Mouse (Mus musculus): Measurements from ENCODE around the gene Gpnmb. TPM values are rescaled to one million over a fixed set of nuclear protein-coding genes. Genes with fewer than 3 reads are reported as not detected.

The Gpnmb gene
- polyA plus RNA-seq, 1 experiment from 2014 or later: 1.2 TPM

GRCm38 (mm10) chr6:49052191-49052590 is 15.8 kb downstream of the Gpnmb start:
- no peak overlapping the region for H3K9ac ChIP-seq (ENCODE audit: low read depth, low read length)
- no peak overlapping the region for H3K4me2 ChIP-seq (replicated peaks; ENCODE audit: low read depth)
- no peak overlapping the region for H3K27ac ChIP-seq (ENCODE audit: low read depth, low read length)
- ATAC-seq: no peak
- H3K4me1 ChIP-seq (replicated peaks; ENCODE audit: control insufficient read depth, insufficient read depth, low read length): no peaks in the 10 kb centered on the region
- no peaks in the 10 kb centered on the region for H3K27me3 ChIP-seq (replicated peaks; ENCODE audit: control insufficient read depth, insufficient read depth, low read length)
- no peaks in the 10 kb centered on the region for H3K36me3 ChIP-seq (ENCODE audit: control insufficient read depth, insufficient read depth)
- TF ChIP-seq CTCF (IDR thresholded peaks at IDR 0.05; ENCODE audit: low read depth): no peak
- 66% methylated on average over 5 of the region's 5 CpGs for WGBS
- H3K4me3 ChIP-seq (ENCODE audit: low read depth, low read length): no peak overlapping the region
- H3K9me3 ChIP-seq (ENCODE audit: control insufficient read depth): no peaks in the 10 kb centered on the region

GRCm38 (mm10) chr6:49055256-49055733 is 18.9 kb downstream of the Gpnmb start:
- no peak for ATAC-seq
- Histone ChIP-seq H3K27me3 (replicated peaks; ENCODE audit: control insufficient read depth, insufficient read depth, low read length) (no peaks in the 10 kb centered on the region), H3K36me3 (ENCODE audit: control insufficient read depth, insufficient read depth) (no peaks in the 10 kb centered on the region), H3K27ac (ENCODE audit: low read depth, low read length) (no peak overlapping the region), H3K4me1 (replicated peaks; ENCODE audit: control insufficient read depth, insufficient read depth, low read length) (no peaks in the 10 kb centered on the region), H3K9ac (ENCODE audit: low read depth, low read length) (no peak overlapping the region), H3K4me2 (replicated peaks; ENCODE audit: low read depth) (no peak overlapping the region), H3K9me3 (ENCODE audit: control insufficient read depth) (no peaks in the 10 kb centered on the region), H3K4me3 (ENCODE audit: low read depth, low read length) (no peak overlapping the region)
- WGBS: 49% methylated on average over 7 of the region's 7 CpGs
- no peak for TF ChIP-seq CTCF (IDR thresholded peaks at IDR 0.05; ENCODE audit: low read depth)

GRCm38 (mm10) chr6:49056009-49056408 is 19.7 kb downstream of the Gpnmb start:
- Histone ChIP-seq H3K27me3 (replicated peaks; ENCODE audit: control insufficient read depth, insufficient read depth, low read length) (no peaks in the 10 kb centered on the region), H3K4me3 (ENCODE audit: low read depth, low read length) (no peak overlapping the region), H3K36me3 (ENCODE audit: control insufficient read depth, insufficient read depth) (no peaks in the 10 kb centered on the region), H3K9ac (ENCODE audit: low read depth, low read length) (no peak overlapping the region), H3K9me3 (ENCODE audit: control insufficient read depth) (no peaks in the 10 kb centered on the region), H3K4me1 (replicated peaks; ENCODE audit: control insufficient read depth, insufficient read depth, low read length) (no peaks in the 10 kb centered on the region), H3K4me2 (replicated peaks; ENCODE audit: low read depth) (no peak overlapping the region), H3K27ac (ENCODE audit: low read depth, low read length) (no peak overlapping the region)
- WGBS: 88% methylated on average over 9 of the region's 9 CpGs
- no peak for TF ChIP-seq CTCF (IDR thresholded peaks at IDR 0.05; ENCODE audit: low read depth)
- ATAC-seq: no peak

DNA sequence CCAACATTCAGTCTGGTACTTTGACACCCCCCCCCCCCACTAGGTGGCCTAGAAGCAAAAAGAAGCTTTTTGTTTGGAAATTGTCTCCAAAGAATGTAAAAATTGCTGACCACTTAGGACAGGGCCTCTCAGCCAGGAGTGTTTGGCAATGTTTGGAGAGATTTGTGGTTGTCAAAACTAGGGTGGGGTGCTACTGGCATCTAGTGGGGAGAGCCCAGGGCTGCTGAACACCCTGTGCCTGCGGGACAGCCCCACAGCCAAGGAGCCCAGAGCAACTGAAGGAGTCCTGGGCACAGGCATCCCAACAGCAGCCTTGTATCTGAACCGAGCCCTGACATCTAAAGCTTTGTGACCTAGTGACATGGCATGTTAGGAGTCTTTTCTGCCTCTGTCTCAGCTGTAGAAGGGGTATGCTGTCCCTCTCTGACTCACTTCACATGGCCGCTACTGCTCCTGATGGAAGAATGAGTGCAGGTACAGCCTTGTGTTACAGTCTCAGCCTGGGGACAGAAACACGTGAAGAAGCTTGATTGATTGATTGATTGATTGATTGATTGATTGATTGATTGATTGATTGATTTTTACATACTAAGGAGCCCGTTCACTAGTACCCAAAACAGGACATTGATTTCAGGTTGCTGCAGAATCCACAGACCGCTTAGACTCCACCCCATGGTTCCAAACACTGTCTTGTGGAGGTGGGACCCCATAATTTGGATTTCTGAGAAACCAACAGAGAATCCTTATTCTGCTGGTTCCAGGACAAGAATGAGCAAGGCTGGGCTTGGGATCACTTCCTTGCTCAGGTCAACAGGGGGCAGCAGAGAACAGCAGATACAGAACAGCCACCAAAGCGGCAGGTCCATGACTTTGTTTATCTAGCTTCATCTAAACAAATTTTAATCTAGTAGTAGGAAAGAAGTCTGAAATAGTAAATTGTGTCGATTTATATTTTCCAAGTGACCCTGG is 21.0 kb downstream of the Gpnmb start:
- H3K27ac ChIP-seq (ENCODE audit: low read depth, low read length): no peak overlapping the region
- H3K27me3 ChIP-seq (replicated peaks; ENCODE audit: control insufficient read depth, insufficient read depth, low read length): no peaks in the 10 kb centered on the region
- no peak overlapping the region for H3K9ac ChIP-seq (ENCODE audit: low read depth, low read length)
- no peaks in the 10 kb centered on the region for H3K4me1 ChIP-seq (replicated peaks; ENCODE audit: control insufficient read depth, insufficient read depth, low read length)
- H3K4me3 ChIP-seq (ENCODE audit: low read depth, low read length): no peak overlapping the region
- ATAC-seq: no peak
- 42% methylated on average over 8 of the region's 8 CpGs for WGBS
- peak; percentile 95 for TF ChIP-seq CTCF (IDR thresholded peaks at IDR 0.05; ENCODE audit: low read depth)
- no peaks in the 10 kb centered on the region for H3K9me3 ChIP-seq (ENCODE audit: control insufficient read depth)
- H3K36me3 ChIP-seq (ENCODE audit: control insufficient read depth, insufficient read depth): no peaks in the 10 kb centered on the region
- H3K4me2 ChIP-seq (replicated peaks; ENCODE audit: low read depth): no peak overlapping the region

DNA sequence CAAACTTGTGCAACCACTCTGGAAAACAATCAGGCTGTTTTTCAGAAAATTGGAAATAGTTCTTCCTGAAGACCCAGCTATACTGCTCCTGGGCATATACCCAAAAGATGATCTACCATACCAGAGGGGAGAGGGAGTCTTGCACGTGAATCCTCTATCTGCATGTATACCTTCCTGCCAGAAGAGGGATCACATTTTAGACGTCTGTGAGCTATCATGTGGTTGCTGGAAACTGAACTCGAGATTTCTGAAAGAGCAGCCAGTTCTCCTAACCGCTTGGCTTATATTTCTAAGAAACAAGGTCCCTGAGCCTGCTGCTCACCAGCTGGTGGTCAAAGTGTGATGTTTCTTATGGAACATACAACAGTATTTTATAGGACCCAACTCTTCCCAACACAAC is 32.0 kb downstream of the Gpnmb start:
- no peaks in the 10 kb centered on the region for H3K9me3 ChIP-seq (ENCODE audit: control insufficient read depth)
- H3K27me3 ChIP-seq (replicated peaks; ENCODE audit: control insufficient read depth, insufficient read depth, low read length): no peaks in the 10 kb centered on the region
- ATAC-seq: no peak
- no peak overlapping the region for H3K9ac ChIP-seq (ENCODE audit: low read depth, low read length)
- no peak overlapping the region for H3K4me2 ChIP-seq (replicated peaks; ENCODE audit: low read depth)
- no peaks in the 10 kb centered on the region for H3K36me3 ChIP-seq (ENCODE audit: control insufficient read depth, insufficient read depth)
- H3K4me1 ChIP-seq (replicated peaks; ENCODE audit: control insufficient read depth, insufficient read depth, low read length): no peaks in the 10 kb centered on the region
- TF ChIP-seq CTCF (IDR thresholded peaks at IDR 0.05; ENCODE audit: low read depth): no peak
- no peak overlapping the region for H3K27ac ChIP-seq (ENCODE audit: low read depth, low read length)
- H3K4me3 ChIP-seq (ENCODE audit: low read depth, low read length): no peak overlapping the region
- 28% methylated on average over 4 of the region's 4 CpGs for WGBS

DNA sequence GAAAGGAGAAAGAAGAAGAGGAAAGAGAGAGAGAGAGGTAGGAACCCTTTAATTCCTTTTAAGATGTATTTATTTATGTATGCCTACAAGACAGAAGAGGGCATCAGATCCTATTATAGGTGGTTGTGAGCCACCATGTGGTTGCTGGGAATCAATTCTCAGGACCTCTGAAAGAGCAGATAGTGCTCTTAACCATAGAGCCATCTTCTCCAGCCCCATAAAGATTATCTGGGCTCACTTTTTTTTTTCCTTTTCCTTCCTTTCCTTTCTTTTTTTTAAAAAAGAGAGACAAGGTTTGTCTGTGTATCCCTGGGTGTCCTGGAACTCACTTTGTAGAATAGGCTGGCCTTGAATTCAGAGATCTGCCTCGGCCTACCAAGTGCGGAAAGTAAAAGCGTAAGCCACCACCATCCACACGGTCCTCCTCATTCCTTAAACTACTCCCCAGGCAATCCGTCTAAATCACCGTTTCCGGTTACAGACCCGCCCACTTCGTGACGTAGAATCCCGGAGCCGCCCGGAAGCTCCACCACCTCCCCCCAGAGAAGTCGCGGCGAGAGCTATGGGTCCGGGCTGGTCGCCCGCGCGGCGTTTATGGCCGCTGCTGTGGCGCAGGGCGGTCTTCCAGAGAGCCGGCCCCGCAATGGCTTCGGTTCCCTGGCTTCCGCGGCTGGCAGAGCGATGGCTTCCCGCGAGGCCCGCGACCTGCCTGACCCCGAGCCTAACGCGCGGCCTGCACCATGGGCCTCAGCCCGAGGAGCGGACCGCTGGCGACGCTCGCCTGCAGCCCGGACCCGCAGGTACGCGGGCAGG is 37.2 kb downstream of the Gpnmb start, which contains the start of gene Malsu1:
TSS of gene Malsu1 (plus strand) at position 492 of the 813 bp plus-strand sequence.
- TF ChIP-seq CTCF (IDR thresholded peaks at IDR 0.05; ENCODE audit: low read depth): peak; percentile 13; the same call in 1 of the 2 replicates
- peak within 1 kb of the TSS; percentile 91 for H3K9ac ChIP-seq (ENCODE audit: low read depth, low read length)
- H3K36me3 ChIP-seq (ENCODE audit: control insufficient read depth, insufficient read depth): no peaks in the 10 kb centered on the region
- no peaks in the 10 kb centered on the region for H3K27me3 ChIP-seq (replicated peaks; ENCODE audit: control insufficient read depth, insufficient read depth, low read length)
- ATAC-seq: peak; percentile 92
- WGBS: under 1% methylated on average over 49 of the region's 49 CpGs
- H3K9me3 ChIP-seq (ENCODE audit: control insufficient read depth): no peaks in the 10 kb centered on the region
- H3K4me3 ChIP-seq (ENCODE audit: low read depth, low read length): peak within 1 kb of the TSS; percentile 97
- peaks cover 9% of the 10 kb centered on the region; the same call in 1 of the 2 replicates for H3K4me1 ChIP-seq (replicated peaks; ENCODE audit: control insufficient read depth, insufficient read depth, low read length)
- H3K4me2 ChIP-seq (replicated peaks; ENCODE audit: low read depth): peak within 1 kb of the TSS; percentile 71
- H3K27ac ChIP-seq (ENCODE audit: low read depth, low read length): peak within 1 kb of the TSS; percentile 88

Data from intestine, postnatal 0 days (tissue).